Mouse (Mus musculus) left cerebral cortex, adult 2 months (tissue): ENCODE data around the gene Slc39a10. TPM values are rescaled to one million over a fixed set of nuclear protein-coding genes. Genes with fewer than 3 reads are reported as not detected.

Experiments
- DNase-seq, 2 experiments: peaks; one replicate each; pipeline ENCODE4 v3.0.0; 2021 to 2022; ENCODE audit warnings: low spot score in 2 of 2, mixed read lengths in 1 of 2; ENCODE audit errors: extremely low spot score in 1 of 2
- H3K27ac ChIP-seq: fragments of 200-600 bp; 2 replicates; pipeline ENCODE4 v1.8.1; 2022
- H3K4me3 ChIP-seq: fragments of 200-600 bp; 2 replicates; pipeline ENCODE4 v1.8.1; 2022
- CTCF ChIP-seq: fragments of 200-600 bp; IDR thresholded peaks from 2 replicates; pipeline ENCODE4 v1.8.1; 2022; ENCODE audit warnings: antibody characterized with exemption, mild to moderate bottlenecking, moderate library complexity
- intact Hi-C: fragments of 180-260 bp; cut with DNase I; formaldehyde crosslinking; loops from one replicate; pipeline ENCODE4 v1.15.1; 2025
- total RNA-seq, 2 experiments: library from RNA; stranded (reverse); gene quantifications; 2 replicates each; pipeline ENCODE4 v1.2.3; 2021

Slc39a10 gene
- total RNA-seq, 2 experiments from 2014 or later, result 199 to 232 TPM

- no peak for DNase-seq
- H3K27ac ChIP-seq, result no peak overlapping the region
- TF ChIP-seq CTCF, result no peak
- H3K4me3 ChIP-seq, result no peak overlapping the region
- intact Hi-C loops, result no loop called here
Observed at GRCm38 (mm10) chr1:46863434-46863833, 29.2 kb downstream of the Slc39a10 start.

GRCm38 (mm10) chr1:46860082-46860481, 32.6 kb downstream of the Slc39a10 start:
- no peak overlapping the region for H3K4me3 ChIP-seq
- no peak for TF ChIP-seq CTCF

GRCm38 (mm10) chr1:46858579-46858978, 34.1 kb downstream of the Slc39a10 start:
- intact Hi-C loops, result no loop called here
- Histone ChIP-seq H3K27ac (no peak overlapping the region), H3K4me3 (no peak overlapping the region)
- DNase-seq, result no peak
- TF ChIP-seq CTCF, result no peak

More at GRCm38 (mm10) chr1:46860082-46860481, 32.6 kb downstream of the Slc39a10 start:
- no peak for DNase-seq
- intact Hi-C loops, result no loop called here
- H3K27ac ChIP-seq, result no peak overlapping the region

DNA sequence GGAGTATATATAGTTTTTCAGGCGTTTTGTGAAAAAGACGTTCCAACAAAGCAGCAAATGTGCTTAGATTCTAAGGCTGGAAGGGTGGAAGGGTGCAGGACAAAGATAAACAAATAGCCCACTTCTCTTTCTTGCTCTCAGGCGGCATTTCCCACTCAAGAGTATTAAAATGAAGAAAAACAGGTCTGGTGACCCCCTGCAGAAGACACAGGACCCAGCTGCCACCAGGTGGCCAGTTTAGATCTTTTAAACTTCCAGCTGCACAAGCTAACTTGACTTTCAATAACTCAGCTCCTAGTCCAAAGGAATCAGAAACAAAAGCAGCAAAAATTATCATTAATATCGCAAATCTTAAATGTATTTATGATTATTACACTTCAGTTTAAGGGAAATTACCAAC, 36.2 kb downstream of the Slc39a10 start:
- intact Hi-C loops, result no loop called here
- no peak overlapping the region for H3K27ac ChIP-seq
- TF ChIP-seq CTCF, result no peak; the same call in none of the 2 replicates

DNA sequence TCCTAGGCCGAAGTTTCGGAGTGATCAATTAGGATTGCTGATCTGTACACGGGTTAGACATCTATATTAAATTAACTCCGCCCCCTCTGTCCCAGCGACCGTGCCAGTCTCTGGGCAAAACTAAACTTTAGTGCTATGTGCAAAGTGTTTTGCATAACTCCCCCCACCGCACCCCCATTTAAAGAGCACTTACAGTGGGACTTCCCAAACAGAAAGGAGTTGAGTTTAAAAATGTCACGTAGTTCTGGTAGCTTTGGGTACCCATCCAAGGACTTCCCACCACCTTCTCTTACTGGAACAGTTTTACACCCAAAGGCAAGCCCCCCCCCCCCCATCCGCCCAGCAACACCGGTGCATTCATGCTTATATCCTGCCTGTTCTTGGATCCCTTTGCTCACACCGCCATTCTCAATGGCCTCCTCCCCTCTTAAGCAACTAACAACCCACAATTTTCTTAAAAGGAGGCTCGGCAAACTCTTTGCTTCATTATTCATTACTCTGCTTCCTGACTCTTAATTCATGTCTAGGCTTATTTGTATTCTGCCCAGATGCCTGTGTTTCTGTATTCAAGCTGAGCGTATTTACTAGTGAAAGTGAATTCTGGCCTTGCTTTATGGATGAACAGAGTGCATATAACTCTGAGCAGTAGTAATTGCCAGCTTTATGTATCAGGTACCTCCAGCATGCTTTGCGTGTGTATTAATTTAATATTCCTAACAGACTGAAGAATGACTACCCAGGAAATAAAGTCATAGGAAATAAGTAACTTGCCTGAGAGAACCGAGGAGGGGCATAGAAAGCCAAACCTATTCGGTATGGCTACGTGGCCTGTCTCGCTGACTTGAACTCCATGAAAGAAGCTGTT, 38.4 kb downstream of the Slc39a10 start:
- DNase-seq, result no peak
- no peak for TF ChIP-seq CTCF
- intact Hi-C loops, result loop anchor here (5.0 kb wide), 5 partner anchors 248 to 403 kb away; no protein-coding TSS in a partner anchor
- Histone ChIP-seq H3K27ac (peak overlapping the region; percentile 99), H3K4me3 (peak overlapping the region; percentile 76)

More for the DNA sequence above, 36.2 kb downstream of the Slc39a10 start:
- DNase-seq, result no peak
- H3K4me3 ChIP-seq, result no peak overlapping the region

GRCm38 (mm10) chr1:46853317-46854035, 39.2 kb downstream of the Slc39a10 start:
- H3K27ac ChIP-seq, result peak overlapping the region; percentile 99

GRCm38 (mm10) chr1:46852600-46853272, 39.9 kb downstream of the Slc39a10 start:
- no peak for TF ChIP-seq CTCF
- intact Hi-C loops, result loop anchor here (1.0 to 5.0 kb wide), 7 partner anchors 84 to 405 kb away; no protein-coding TSS in a partner anchor

More at GRCm38 (mm10) chr1:46853317-46854035, 39.2 kb downstream of the Slc39a10 start:
- intact Hi-C loops, result loop anchor here (1.0 to 5.0 kb wide), 7 partner anchors 83 to 404 kb away; no protein-coding TSS in a partner anchor
- H3K4me3 ChIP-seq, result peak overlapping the region; percentile 76
- peak; percentile 1; the same call in 1 of the 2 replicates for TF ChIP-seq CTCF
- DNase-seq, result peak; percentile 98 to 99

GRCm38 (mm10) chr1:46852216-46852599, 40.4 kb downstream of the Slc39a10 start:
- peak overlapping the region; percentile 99 for H3K27ac ChIP-seq
- peak overlapping the region; percentile 76 for H3K4me3 ChIP-seq
- DNase-seq, result no peak
- TF ChIP-seq CTCF, result no peak
- intact Hi-C loops, result loop anchor here (2.0 to 5.0 kb wide), 6 partner anchors 85 to 405 kb away; no protein-coding TSS in a partner anchor

More at GRCm38 (mm10) chr1:46852600-46853272, 39.9 kb downstream of the Slc39a10 start:
- Histone ChIP-seq H3K4me3 (peak overlapping the region; percentile 76), H3K27ac (peak overlapping the region; percentile 99)
- DNase-seq, result peak; percentile 56 to 61

DNA sequence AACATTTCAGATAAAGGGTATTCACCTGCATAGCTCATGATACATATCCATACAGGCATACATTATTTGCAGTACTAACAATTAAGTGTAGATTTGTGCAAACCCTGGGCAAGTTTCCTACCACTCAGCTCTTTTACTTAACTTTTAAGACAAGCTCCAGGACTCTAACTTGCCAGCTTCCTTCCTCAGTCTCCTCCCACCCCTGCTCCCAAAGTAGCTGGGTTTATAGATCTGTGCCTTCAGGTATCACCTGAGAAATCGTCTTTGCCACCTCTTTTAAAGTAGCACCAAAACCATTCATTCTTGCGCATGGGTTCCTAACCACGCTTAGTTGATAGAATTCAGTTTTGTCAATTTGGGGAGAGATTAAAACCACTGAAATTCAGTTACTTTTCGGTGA, 41.1 kb downstream of the Slc39a10 start:
- peak overlapping the region; percentile 76 for H3K4me3 ChIP-seq
- DNase-seq, result no peak
- H3K27ac ChIP-seq, result peak overlapping the region; percentile 99
- intact Hi-C loops, result loop anchor here (5.0 kb wide), 5 partner anchors 251 to 406 kb away; no protein-coding TSS in a partner anchor
- TF ChIP-seq CTCF, result no peak

DNA sequence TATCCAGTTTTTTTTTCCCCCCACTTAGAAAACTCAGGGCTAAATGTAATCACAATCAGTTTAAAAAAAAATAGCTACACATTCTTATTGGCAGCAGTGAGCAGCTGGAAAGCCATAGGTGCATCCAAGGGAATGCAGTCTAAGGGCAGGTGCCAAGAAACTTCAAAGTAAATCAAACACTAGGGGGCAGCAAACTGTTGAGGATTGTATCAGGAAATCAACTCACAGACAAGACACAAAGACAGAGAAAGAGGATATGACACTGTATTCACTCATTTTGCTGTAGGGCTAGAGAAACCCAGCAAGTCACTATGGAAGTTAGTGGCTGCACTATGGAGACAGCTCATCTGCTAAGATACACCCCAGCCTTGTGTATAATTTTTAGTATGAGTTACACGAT, 42.9 kb downstream of the Slc39a10 start:
- peak; percentile 81 for TF ChIP-seq CTCF
- intact Hi-C loops, result loop anchor here (1.0 to 5.0 kb wide), 6 partner anchors 121 to 408 kb away; no protein-coding TSS in a partner anchor
- Histone ChIP-seq H3K27ac (peak overlapping the region; percentile 66), H3K4me3 (no peak overlapping the region; the same call in 1 of the 2 replicates)
- DNase-seq, result peak; percentile 39 to 63

DNA sequence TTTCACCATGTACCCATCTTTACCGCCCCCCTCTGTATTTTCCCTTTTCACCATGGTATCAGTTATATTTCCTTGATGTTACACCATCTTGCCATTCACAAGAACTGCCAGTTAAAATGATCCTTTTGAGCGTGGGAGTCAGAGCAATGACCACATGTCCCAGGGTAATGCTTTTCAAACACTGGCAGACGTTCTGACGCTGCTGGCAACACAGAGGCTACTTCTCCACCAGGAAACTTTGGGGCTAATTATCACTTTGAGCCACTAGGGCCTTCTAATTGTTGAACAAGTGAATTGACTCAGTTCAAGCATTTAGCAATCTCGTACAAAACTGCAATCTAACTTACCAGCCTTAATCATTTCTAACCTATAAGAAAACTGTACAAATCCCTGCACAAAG, 47.4 kb downstream of the Slc39a10 start:
- DNase-seq, result no peak
- Histone ChIP-seq H3K4me3 (no peak overlapping the region), H3K27ac (no peak overlapping the region)
- intact Hi-C loops, result no loop called here
- TF ChIP-seq CTCF, result no peak
